Mouse (Mus musculus) G1E-ER4 (cell line): ENCODE measurements around the gene Esd. TPM values are rescaled to one million over a fixed set of nuclear protein-coding genes. Genes with fewer than 3 reads are reported as not detected.

Source experiments
- GATA1 ChIP-seq: IDR thresholded peaks from one replicate; pipeline ENCODE4 v1.8.0; 2012; ENCODE audit warnings: low read length, inconsistent platforms
- polyA plus RNA-seq: library from polyadenylated mRNA; stranded (reverse); fragments of >175 nt; gene quantifications from 2 replicates; pipeline ENCODE4 v1.2.3, GENCODE M21; 2012

Esd gene
- polyA plus RNA-seq, 1 experiment, result 5.9 TPM

GRCm38 (mm10) chr14:74784243-74784934 is 52.3 kb downstream of the Esd start:
- TF ChIP-seq GATA1, result no peak

- TF ChIP-seq GATA1, result no peak
Observed at GRCm38 (mm10) chr14:74787717-74788116, 55.6 kb downstream of the Esd start.

- TF ChIP-seq GATA1, result no peak
Observed at GRCm38 (mm10) chr14:74788766-74789165, 56.7 kb downstream of the Esd start.

- no peak for TF ChIP-seq GATA1
Observed at GRCm38 (mm10) chr14:74790535-74790934, 58.4 kb downstream of the Esd start.

- TF ChIP-seq GATA1, result no peak
Observed at GRCm38 (mm10) chr14:74792793-74793192, 60.7 kb downstream of the Esd start.

- TF ChIP-seq GATA1, result no peak
Observed at GRCm38 (mm10) chr14:74794931-74795330, 62.8 kb downstream of the Esd start.

- TF ChIP-seq GATA1, result no peak
Observed at GRCm38 (mm10) chr14:74797386-74798062, 65.4 kb downstream of the Esd start.

GRCm38 (mm10) chr14:74798063-74798890 is 66.2 kb downstream of the Esd start:
- TF ChIP-seq GATA1, result no peak

Other genes with a start within 250 kb of the Esd start
- gene Htr2a, start 91.5 kb upstream of the Esd start, polyA plus RNA-seq, result not detected in 2 replicates
- gene Lrch1, start 215.6 kb downstream of the Esd start, polyA plus RNA-seq, result not detected in 2 replicates